Mouse (Mus musculus): ENCODE data around the gene Srpk3.

- TF ChIP-seq CTCF (conservative IDR thresholded peaks at IDR 0.05; ENCODE audit: insufficient read depth, insufficient read length, low read depth, low read length): no peak
- TF ChIP-seq POLR2A (IDR thresholded peaks at IDR 0.05; ENCODE audit: low read depth, low read length): no peak
These were observed at the start of gene Srpk3 for GRCm38 (mm10) chrX:73774168-73774760.
